Mouse (Mus musculus) hindbrain, embryonic 13.5 days (tissue): ENCODE data around the gene Tbc1d8. TPM values are rescaled to one million over a fixed set of nuclear protein-coding genes. Genes with fewer than 3 reads are reported as not detected.

ENCODE experiments used
- ATAC-seq: fragments of 200-750 bp; cut with Nextera tagmentation; 2 replicates; pipeline ENCODE4 v1.8.0; 2017; ENCODE audit warnings: moderate TSS enrichment; ENCODE audit not compliant: low FRiP score
- H3K27ac ChIP-seq: fragments of 300-500 bp; sonication (generic); 2 replicates; pipeline ENCODE4 v1.5.1; 2015; ENCODE audit warnings: inconsistent platforms, mild to moderate bottlenecking, moderate library complexity
- H3K27me3 ChIP-seq: fragments of 300-500 bp; sonication (generic); 2 replicates; pipeline ENCODE4 v1.6.1; 2015; ENCODE audit warnings: mild to moderate bottlenecking, inconsistent platforms
- H3K36me3 ChIP-seq: fragments of 300-500 bp; sonication (generic); 2 replicates; pipeline ENCODE4 v1.6.1; 2015; ENCODE audit warnings: mild to moderate bottlenecking, inconsistent platforms
- H3K4me1 ChIP-seq: fragments of 300-500 bp; sonication (generic); replicated peaks from 2 replicates; pipeline ENCODE4 v1.6.1; 2015; ENCODE audit warnings: inconsistent platforms
- H3K4me2 ChIP-seq: fragments of 300-500 bp; sonication (generic); 2 replicates; pipeline ENCODE4 v1.6.1; 2015; ENCODE audit warnings: inconsistent platforms, mild to moderate bottlenecking, moderate library complexity
- H3K4me3 ChIP-seq: fragments of 300-500 bp; sonication (generic); 2 replicates; pipeline ENCODE4 v1.5.1; 2015; ENCODE audit warnings: mild to moderate bottlenecking, inconsistent platforms
- H3K9ac ChIP-seq: fragments of 300-500 bp; sonication (generic); 2 replicates; pipeline ENCODE4 v1.6.1; 2015; ENCODE audit warnings: mild to moderate bottlenecking, inconsistent platforms
- H3K9me3 ChIP-seq: fragments of 300-500 bp; sonication (generic); 2 replicates; pipeline ENCODE4 v1.6.1; 2016; ENCODE audit warnings: inconsistent platforms
- WGBS: fragments of 180-500 bp; shearing (Covaris S2); methylation state at CpG from one replicate; pipeline ENCODE4 v1.1.7; 2015; 5-methylcytosine and 5-hydroxymethylcytosine counted together
- polyA plus RNA-seq: library from polyadenylated mRNA; unstranded; fragments of >200 nt; fragmentation: Nextera tagmentation; extraction: Ambion mirVana; gene quantifications from 2 replicates; pipeline ENCODE4 v1.2.1, GENCODE M21; 2015

The Tbc1d8 gene
- polyA plus RNA-seq, 1 experiment from 2014 or later: 8.5 TPM

DNA sequence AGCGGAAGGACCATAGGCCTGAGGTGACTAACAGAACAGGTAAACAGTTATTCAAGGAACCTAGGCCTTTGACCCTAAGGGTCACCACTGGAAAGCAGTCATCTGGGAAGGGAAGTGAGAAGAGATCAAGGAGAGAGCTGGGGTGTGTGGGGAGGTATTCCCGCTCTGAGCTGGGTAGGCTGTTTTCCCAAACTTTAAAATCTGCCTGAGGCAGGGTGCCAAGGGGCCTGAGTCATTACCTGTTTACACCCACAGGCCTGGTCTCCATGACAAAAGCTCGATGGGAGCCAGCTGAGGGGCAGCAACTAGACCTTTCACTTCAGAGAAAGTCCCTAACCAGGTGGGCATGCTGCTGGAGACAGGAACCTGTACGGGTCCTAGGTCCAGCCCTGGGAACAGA, 79.3 kb downstream of the Tbc1d8 start:
- no peak overlapping the region for H3K4me2 ChIP-seq
- H3K27ac ChIP-seq: no peak overlapping the region
- WGBS: 83% methylated on average over 4 of the region's 4 CpGs
- H3K4me3 ChIP-seq: no peak overlapping the region
- H3K4me1 ChIP-seq: peaks cover 1% of the 10 kb centered on the region; the same call in 1 of the 2 replicates
- no peaks in the 10 kb centered on the region for H3K27me3 ChIP-seq
- ATAC-seq: no peak
- H3K36me3 ChIP-seq: peaks cover 14% of the 10 kb centered on the region
- no peaks in the 10 kb centered on the region for H3K9me3 ChIP-seq
- H3K9ac ChIP-seq: no peak overlapping the region

DNA sequence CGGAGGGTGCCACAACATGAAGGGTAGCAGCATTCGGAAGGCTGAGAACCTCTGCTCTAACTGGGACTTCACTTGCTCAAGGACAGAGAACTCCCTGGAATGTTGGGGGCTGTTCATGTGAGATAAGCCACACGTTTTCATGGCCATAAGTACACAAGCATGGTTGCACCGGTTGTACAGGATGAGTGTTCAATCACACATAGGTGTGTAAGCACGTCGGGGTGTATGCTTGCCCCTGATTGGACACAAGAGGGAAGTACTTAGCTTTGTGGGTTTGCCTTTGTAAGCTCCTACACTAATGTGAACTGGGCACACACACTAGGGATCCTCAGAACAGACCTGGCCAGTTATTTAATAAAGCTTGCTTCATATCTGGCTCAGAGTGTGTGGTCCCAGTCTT, 80.3 kb downstream of the Tbc1d8 start:
- WGBS: 89% methylated on average over 6 of the region's 6 CpGs
- Histone ChIP-seq H3K9ac (no peak overlapping the region), H3K9me3 (no peaks in the 10 kb centered on the region), H3K27ac (no peak overlapping the region), H3K4me3 (no peak overlapping the region), H3K36me3 (peaks cover 14% of the 10 kb centered on the region), H3K27me3 (no peaks in the 10 kb centered on the region), H3K4me1 (peaks cover 5% of the 10 kb centered on the region; the same call in 1 of the 2 replicates), H3K4me2 (no peak overlapping the region)
- ATAC-seq: no peak

DNA sequence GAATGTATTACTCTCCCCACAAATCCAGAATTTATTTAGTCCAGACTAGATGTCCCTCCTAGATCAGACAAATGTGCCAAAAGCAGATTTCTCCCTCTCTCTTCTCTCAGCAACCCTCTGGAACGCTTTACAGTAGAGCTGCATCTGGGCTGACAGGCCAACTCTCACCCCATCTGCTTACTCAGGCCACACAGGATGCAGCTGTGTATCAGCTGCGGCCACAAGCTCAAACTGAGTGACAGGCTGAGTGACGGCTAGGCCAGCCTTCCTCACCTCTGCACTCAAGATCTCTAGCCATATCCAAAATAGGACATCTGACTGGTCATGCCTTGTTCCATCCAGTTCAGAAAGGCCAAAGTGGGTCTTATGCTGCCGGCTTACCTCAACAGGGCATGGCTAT, 82.2 kb downstream of the Tbc1d8 start:
- peaks cover 5% of the 10 kb centered on the region; the same call in 1 of the 2 replicates for H3K4me1 ChIP-seq
- H3K36me3 ChIP-seq: peaks cover 9% of the 10 kb centered on the region
- no peak for ATAC-seq
- H3K27me3 ChIP-seq: no peaks in the 10 kb centered on the region
- H3K9me3 ChIP-seq: no peaks in the 10 kb centered on the region
- no peak overlapping the region for H3K4me3 ChIP-seq
- H3K9ac ChIP-seq: no peak overlapping the region
- H3K27ac ChIP-seq: no peak overlapping the region
- 78% methylated on average over 4 of the region's 4 CpGs for WGBS
- H3K4me2 ChIP-seq: no peak overlapping the region

DNA sequence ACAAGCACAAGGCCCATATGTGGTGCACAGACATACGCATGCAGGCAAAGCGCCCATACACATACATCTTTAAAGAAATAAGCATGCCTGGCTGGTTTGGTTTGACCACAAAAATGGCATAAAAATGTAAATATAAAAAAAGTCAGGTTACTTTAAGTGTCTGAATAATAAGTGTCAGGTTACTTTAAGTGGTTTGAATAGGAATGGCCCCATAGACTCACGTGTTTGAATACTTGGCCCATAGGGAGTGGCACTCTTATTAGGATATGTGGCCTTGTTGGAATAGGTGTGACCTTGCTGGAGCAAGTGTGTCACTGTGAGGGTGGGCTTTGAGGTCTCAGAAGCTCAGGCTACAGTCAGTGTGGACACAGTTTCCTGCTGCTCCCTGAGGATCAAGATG, 83.9 kb downstream of the Tbc1d8 start:
- H3K9ac ChIP-seq: no peak overlapping the region
- H3K36me3 ChIP-seq: peaks cover 9% of the 10 kb centered on the region
- H3K9me3 ChIP-seq: no peaks in the 10 kb centered on the region
- no peak for ATAC-seq
- H3K4me2 ChIP-seq: no peak overlapping the region
- H3K4me1 ChIP-seq: peaks cover 8% of the 10 kb centered on the region; the same call in 1 of the 2 replicates
- no peak overlapping the region for H3K4me3 ChIP-seq
- no peak overlapping the region for H3K27ac ChIP-seq
- no peaks in the 10 kb centered on the region for H3K27me3 ChIP-seq
- 89% methylated on average over 3 of the region's 3 CpGs for WGBS

DNA sequence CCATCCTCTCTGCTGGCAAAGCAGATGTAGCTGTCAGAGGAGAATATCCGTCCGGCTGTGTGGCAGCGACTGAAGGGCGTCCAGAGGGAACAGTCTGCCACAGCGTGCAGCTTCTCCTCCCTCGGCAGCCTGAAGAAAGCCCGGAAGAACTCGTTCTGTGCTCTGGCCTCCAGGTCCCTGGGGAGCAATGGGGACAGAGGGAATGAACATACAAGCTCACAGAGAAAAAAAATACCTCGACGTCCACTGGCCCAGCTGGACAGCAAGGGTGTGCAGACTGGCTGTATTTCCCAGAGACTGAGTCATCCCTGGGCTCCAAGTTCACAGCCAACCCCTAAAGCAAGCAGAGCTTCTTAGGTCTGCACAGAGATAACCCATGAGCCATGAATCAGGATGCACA, 84.5 kb downstream of the Tbc1d8 start:
- Histone ChIP-seq H3K27me3 (no peaks in the 10 kb centered on the region), H3K27ac (no peak overlapping the region), H3K36me3 (peaks cover 9% of the 10 kb centered on the region), H3K9ac (no peak overlapping the region), H3K9me3 (no peaks in the 10 kb centered on the region), H3K4me2 (no peak overlapping the region), H3K4me1 (peaks cover 8% of the 10 kb centered on the region; the same call in 1 of the 2 replicates), H3K4me3 (no peak overlapping the region)
- 55% methylated on average over 10 of the region's 10 CpGs for WGBS
- no peak for ATAC-seq

DNA sequence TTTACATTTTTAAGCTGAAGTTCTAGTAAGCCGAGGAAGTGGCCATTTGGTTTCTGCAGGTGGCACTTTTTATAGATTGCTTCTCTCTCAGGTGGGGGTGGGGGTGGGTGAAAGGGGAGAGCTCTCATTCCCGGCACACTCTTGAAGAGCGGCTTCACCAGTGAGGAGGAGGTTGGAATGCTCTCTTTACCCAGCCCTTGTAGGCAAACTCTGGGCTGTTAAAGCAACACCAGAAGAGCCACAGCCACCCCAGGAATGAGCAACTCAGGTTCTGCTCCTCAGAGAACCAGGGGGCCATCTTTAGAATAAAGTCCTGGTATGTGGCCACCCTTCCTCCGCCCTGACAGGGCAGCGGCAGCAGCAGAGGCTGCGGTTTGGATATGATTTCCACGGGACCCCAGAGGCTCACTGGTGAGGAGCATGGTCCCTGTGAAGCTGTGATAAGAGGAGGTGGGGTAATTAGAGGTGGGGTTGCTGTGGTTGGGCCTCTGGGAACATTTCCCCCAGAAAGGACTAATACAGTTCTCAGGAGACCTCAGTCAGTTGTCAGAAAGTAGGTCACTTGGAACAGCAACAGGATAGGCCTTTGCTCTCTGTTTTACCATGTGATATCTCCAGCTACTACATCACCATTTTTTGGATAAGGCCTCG, 85.2 kb downstream of the Tbc1d8 start:
- no peaks in the 10 kb centered on the region for H3K9me3 ChIP-seq
- H3K4me3 ChIP-seq: no peak overlapping the region
- 87% methylated on average over 8 of the region's 8 CpGs for WGBS
- H3K27me3 ChIP-seq: no peaks in the 10 kb centered on the region
- no peak for ATAC-seq
- H3K4me1 ChIP-seq: peaks cover 8% of the 10 kb centered on the region; the same call in 1 of the 2 replicates
- H3K4me2 ChIP-seq: no peak overlapping the region
- no peak overlapping the region for H3K9ac ChIP-seq
- no peak overlapping the region for H3K27ac ChIP-seq
- H3K36me3 ChIP-seq: peaks cover 9% of the 10 kb centered on the region

DNA sequence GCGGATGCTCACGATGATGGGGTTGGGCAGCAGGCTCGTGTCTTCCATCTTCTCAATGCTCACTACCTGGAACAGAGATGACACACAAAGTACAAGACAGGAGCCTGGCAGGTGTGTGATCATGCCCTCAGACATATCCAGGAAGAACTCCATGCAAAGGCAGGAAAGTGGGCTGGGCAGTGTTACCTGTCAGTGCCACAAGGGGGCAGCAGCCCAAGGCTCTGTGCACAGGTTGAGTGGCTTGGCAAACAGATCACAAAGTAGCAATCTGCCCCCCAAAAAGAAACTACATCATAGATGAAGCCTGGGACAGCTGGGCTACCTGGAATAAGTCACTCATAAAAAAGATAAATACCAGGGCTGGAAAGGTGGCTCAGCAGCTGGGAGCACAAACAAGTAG, 86.4 kb downstream of the Tbc1d8 start:
- ATAC-seq: peak; percentile 49; the same call in 1 of the 2 replicates
- no peaks in the 10 kb centered on the region for H3K9me3 ChIP-seq
- WGBS: 55% methylated on average over 3 of the region's 3 CpGs

DNA sequence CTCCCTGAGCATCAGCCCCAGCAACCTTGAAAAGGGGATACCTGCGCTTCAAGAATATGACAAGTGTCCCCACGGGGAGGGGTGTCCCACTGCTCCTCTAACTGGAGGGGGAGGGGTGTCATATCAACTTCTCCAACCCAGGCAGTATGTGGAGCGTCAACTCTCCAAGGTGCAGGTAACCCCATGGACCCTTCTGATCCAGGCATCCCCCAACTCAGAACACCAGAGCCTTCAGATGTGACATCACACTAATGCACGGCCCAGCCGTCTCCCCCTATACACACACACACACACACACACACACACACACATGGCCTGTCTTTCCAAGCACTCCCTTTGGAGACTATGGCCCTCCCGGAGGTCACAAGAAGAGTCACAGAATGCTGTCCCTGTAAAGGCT, 86.9 kb downstream of the Tbc1d8 start:
- Histone ChIP-seq H3K4me3 (no peak overlapping the region), H3K27ac (no peak overlapping the region), H3K4me1 (peaks cover 8% of the 10 kb centered on the region; the same call in 1 of the 2 replicates), H3K4me2 (no peak overlapping the region), H3K36me3 (peaks cover under 1% of the 10 kb centered on the region; the same call in 1 of the 2 replicates), H3K9ac (no peak overlapping the region), H3K9me3 (no peaks in the 10 kb centered on the region), H3K27me3 (no peaks in the 10 kb centered on the region)
- 95% methylated on average over 6 of the region's 6 CpGs for WGBS
- peak; percentile 50; the same call in 1 of the 2 replicates for ATAC-seq

More for the DNA sequence above, 86.4 kb downstream of the Tbc1d8 start:
- no peak overlapping the region for H3K9ac ChIP-seq
- peaks cover 6% of the 10 kb centered on the region for H3K36me3 ChIP-seq
- no peaks in the 10 kb centered on the region for H3K27me3 ChIP-seq
- H3K4me1 ChIP-seq: peaks cover 8% of the 10 kb centered on the region; the same call in 1 of the 2 replicates
- no peak overlapping the region for H3K4me3 ChIP-seq
- no peak overlapping the region for H3K4me2 ChIP-seq
- H3K27ac ChIP-seq: no peak overlapping the region

DNA sequence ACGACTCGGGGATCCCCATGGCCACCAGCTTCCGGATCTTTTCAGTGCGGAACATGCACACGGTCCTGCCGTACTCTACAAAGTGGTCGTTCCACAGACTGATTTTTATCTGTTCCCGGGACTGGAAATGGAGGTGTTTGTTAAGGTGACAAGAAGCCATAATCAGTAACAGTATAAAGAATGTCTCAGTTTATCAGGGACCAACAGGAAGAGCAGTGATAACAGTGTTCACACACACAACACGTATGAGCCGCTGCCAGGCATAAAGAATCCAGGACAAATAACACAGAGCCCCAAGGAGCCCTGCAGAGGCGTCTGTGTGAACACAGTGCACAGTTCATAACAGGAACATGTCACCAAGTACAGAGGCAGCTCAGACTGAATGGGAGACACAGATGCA, 89.2 kb downstream of the Tbc1d8 start:
- Histone ChIP-seq H3K4me1 (peaks cover 8% of the 10 kb centered on the region; the same call in 1 of the 2 replicates), H3K4me3 (no peak overlapping the region), H3K27me3 (no peaks in the 10 kb centered on the region), H3K36me3 (peaks cover 8% of the 10 kb centered on the region; the same call in 1 of the 2 replicates), H3K4me2 (no peak overlapping the region), H3K9ac (no peak overlapping the region), H3K9me3 (no peaks in the 10 kb centered on the region), H3K27ac (no peak overlapping the region)
- 93% methylated on average over 11 of the region's 11 CpGs for WGBS
- ATAC-seq: no peak

DNA sequence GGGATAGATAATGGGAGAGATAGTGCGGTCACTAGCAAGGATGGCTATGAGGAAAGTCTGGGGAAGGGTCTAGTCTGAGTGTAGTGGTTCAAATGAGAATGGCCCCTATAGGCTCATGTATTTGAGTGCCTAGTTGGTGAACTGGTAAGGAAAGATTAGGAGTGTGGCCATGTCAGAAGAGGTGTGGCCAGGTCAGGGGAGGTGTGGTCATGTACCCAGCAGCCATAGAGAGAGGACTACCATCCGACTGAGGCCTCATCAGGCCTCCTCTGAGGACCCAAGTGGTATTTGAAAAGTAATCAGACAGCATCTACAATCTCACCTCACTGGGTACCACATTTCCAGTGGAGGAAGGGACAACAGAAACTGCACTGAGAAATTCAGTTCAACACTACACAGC, 90.4 kb downstream of the Tbc1d8 start:
- ATAC-seq: no peak
- 88% methylated on average over 2 of the region's 2 CpGs for WGBS
- no peak overlapping the region for H3K4me2 ChIP-seq

DNA sequence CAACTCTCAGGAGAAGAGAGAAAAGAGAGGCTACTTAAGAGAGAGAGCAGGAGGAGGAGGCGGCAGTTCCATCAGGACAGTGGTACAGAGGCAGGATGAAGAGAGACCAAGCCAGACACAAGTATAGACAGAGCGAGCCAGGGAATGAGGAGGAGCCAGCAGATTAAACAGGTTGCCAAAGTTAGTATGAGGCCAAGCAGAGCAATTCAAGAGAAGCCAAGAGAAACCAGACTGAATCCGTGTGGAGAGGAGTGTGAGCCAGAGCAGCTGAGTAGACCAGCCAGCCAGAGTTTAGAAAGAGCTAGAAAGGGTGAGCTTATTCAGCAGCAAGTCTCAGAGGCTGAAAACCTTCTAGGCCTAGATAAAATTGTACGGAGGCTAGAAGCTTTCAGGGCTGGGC, 91.1 kb downstream of the Tbc1d8 start:
- ATAC-seq: no peak

More for the DNA sequence above, 90.4 kb downstream of the Tbc1d8 start:
- Histone ChIP-seq H3K4me1 (0 out of 2 replicates have a peak, but pooled peaks cover 3% of the 10 kb centered on the region), H3K36me3 (peaks cover 8% of the 10 kb centered on the region; the same call in 1 of the 2 replicates), H3K9ac (no peak overlapping the region), H3K27me3 (no peaks in the 10 kb centered on the region), H3K27ac (no peak overlapping the region), H3K4me3 (no peak overlapping the region), H3K9me3 (no peaks in the 10 kb centered on the region)

DNA sequence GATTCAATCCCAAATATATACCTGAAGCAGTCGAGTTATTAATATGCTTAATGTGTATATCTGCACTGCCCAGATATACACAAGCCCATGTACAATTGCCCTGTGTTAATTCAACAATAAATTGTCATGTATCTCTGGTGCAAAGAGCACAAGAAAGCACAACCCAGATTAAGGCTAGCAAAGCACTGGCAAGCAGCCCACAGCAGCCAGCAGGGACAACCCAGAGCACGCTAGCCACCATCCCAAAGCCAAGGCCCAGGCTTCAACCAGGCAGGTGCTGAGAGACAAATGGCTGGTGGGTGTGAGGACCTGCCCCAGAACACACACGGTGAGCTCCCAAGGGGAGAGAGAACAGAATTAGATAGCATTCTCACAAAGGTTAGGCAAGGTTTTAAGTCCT, 92.1 kb downstream of the Tbc1d8 start:
- no peak for ATAC-seq
- 83% methylated on average over 3 of the region's 3 CpGs for WGBS

More for the DNA sequence above, 91.1 kb downstream of the Tbc1d8 start:
- H3K4me2 ChIP-seq: no peak overlapping the region
- no peaks in the 10 kb centered on the region for H3K27me3 ChIP-seq
- peaks cover 8% of the 10 kb centered on the region; the same call in 1 of the 2 replicates for H3K36me3 ChIP-seq
- no peak overlapping the region for H3K9ac ChIP-seq
- WGBS: 88% methylated on average over 4 of the region's 4 CpGs
- no peaks in the 10 kb centered on the region for H3K9me3 ChIP-seq
- H3K27ac ChIP-seq: no peak overlapping the region
- 0 out of 2 replicates have a peak, but pooled peaks cover 3% of the 10 kb centered on the region for H3K4me1 ChIP-seq
- no peak overlapping the region for H3K4me3 ChIP-seq

DNA sequence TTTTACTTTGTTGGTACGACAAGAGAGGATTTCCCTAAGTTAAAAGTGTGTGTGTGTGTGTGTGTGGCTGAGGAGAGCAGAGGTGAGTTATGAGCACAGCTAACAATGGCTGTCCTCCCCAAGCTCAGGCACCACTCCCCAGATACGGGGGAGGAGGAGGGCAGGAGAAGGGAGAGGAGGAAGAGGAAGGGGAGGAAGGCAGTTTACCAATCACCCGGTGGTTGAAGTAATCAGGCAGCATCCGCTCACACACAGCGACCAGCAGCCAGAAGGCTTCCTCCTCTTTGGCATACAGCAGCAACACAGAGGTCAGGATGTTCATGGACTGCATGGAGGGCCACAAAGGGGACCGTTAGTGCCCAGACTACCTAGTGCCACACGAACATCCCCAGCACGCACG, 93.6 kb downstream of the Tbc1d8 start:
- Histone ChIP-seq H3K9ac (no peak overlapping the region), H3K27ac (no peak overlapping the region), H3K4me2 (no peak overlapping the region), H3K27me3 (no peaks in the 10 kb centered on the region), H3K36me3 (peaks cover 12% of the 10 kb centered on the region), H3K4me1 (no peaks in the 10 kb centered on the region), H3K4me3 (no peak overlapping the region), H3K9me3 (no peaks in the 10 kb centered on the region)
- no peak for ATAC-seq
- 85% methylated on average over 9 of the region's 9 CpGs for WGBS

More for the DNA sequence above, 92.1 kb downstream of the Tbc1d8 start:
- Histone ChIP-seq H3K9me3 (no peaks in the 10 kb centered on the region), H3K36me3 (peaks cover 8% of the 10 kb centered on the region; the same call in 1 of the 2 replicates), H3K9ac (no peak overlapping the region), H3K4me1 (0 out of 2 replicates have a peak, but pooled peaks cover 3% of the 10 kb centered on the region), H3K27ac (no peak overlapping the region), H3K27me3 (no peaks in the 10 kb centered on the region), H3K4me3 (no peak overlapping the region), H3K4me2 (no peak overlapping the region)
